Mouse (Mus musculus) forebrain, embryonic 16.5 days (tissue): Measurements from ENCODE around the gene Klb. TPM values are rescaled to one million over a fixed set of nuclear protein-coding genes. Genes with fewer than 3 reads are reported as not detected.

Experiments
- ATAC-seq: fragments of 200-750 bp; cut with Nextera tagmentation; 2 replicates; pipeline ENCODE4 v1.8.0; 2017; ENCODE audit warnings: mild to moderate bottlenecking, moderate library complexity
- H3K27ac ChIP-seq: fragments of 300-500 bp; sonication (generic); 2 replicates; pipeline ENCODE4 v1.5.1; 2014; ENCODE audit warnings: low read length, control low read depth
- H3K27me3 ChIP-seq: fragments of 300-500 bp; sonication (generic); replicated peaks from 2 replicates; pipeline ENCODE4 v1.6.1; 2014; ENCODE audit warnings: low read length; ENCODE audit not compliant: control insufficient read depth, insufficient read depth
- H3K36me3 ChIP-seq: fragments of 300-500 bp; sonication (generic); 2 replicates; pipeline ENCODE4 v1.6.1; 2014; ENCODE audit not compliant: control insufficient read depth, insufficient read depth
- H3K4me1 ChIP-seq: fragments of 300-500 bp; sonication (generic); replicated peaks from 2 replicates; pipeline ENCODE4 v1.6.1; 2014; ENCODE audit warnings: low read length; ENCODE audit not compliant: control insufficient read depth, insufficient read depth
- H3K4me2 ChIP-seq: fragments of 300-500 bp; sonication (generic); 2 replicates; pipeline ENCODE4 v1.6.1; 2014; ENCODE audit warnings: mild to moderate bottlenecking, low read length, control low read depth
- H3K4me3 ChIP-seq: fragments of 300-500 bp; sonication (generic); replicated peaks from 2 replicates; pipeline ENCODE4 v1.5.1; 2014; ENCODE audit warnings: mild to moderate bottlenecking, low read length, control low read depth
- H3K9ac ChIP-seq: fragments of 300-500 bp; sonication (generic); replicated peaks from 2 replicates; pipeline ENCODE4 v1.6.1; 2014; ENCODE audit warnings: low read depth, low read length, control low read depth
- H3K9me3 ChIP-seq: fragments of 300-500 bp; sonication (generic); 2 replicates; pipeline ENCODE4 v1.6.1; 2016; ENCODE audit warnings: low read length; ENCODE audit not compliant: control insufficient read depth
- WGBS: fragments of 180-500 bp; shearing (Covaris S2); extraction: QIAGEN DNeasy Blood & Tissue Kit; methylation state at CpG from one replicate; pipeline ENCODE4 v1.1.7; 2014; 5-methylcytosine and 5-hydroxymethylcytosine counted together
- polyA plus RNA-seq: library from polyadenylated mRNA; unstranded; fragments of >200 nt; fragmentation: Nextera tagmentation; extraction: Ambion mirVana; gene quantifications from 2 replicates; pipeline ENCODE4 v1.2.1, GENCODE M21; 2015

The Klb gene
- polyA plus RNA-seq, 1 experiment from 2014 or later: 0.09 TPM

DNA sequence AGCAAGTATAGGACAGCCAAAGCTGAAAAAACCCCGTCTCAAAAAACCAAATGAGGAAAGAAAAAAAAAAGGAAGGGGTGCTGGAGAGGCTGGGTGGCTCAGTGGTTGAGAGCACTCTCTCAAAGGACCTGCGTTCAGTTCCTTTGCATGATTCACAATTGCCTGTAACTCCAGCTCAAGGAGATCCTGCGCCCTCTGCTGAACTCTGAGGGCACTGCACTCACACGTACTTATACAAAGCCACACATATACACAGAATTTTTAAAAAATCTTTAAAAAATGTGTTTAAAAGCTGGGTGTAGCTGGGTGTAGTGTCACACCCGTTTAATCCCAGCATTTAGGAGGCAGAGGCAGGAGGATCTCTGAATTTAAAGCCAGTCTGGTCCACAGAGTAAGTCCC lies 6.9 kb downstream of the Klb start:
- H3K9ac ChIP-seq: no peak overlapping the region
- WGBS: 79% methylated on average over 5 of the region's 5 CpGs
- no peak overlapping the region for H3K4me2 ChIP-seq
- no peaks in the 10 kb centered on the region for H3K27me3 ChIP-seq
- no peak for ATAC-seq
- H3K4me3 ChIP-seq: no peak overlapping the region
- no peaks in the 10 kb centered on the region for H3K36me3 ChIP-seq
- H3K4me1 ChIP-seq: no peaks in the 10 kb centered on the region
- H3K27ac ChIP-seq: no peak overlapping the region
- peaks cover 3% of the 10 kb centered on the region; the same call in 1 of the 2 replicates for H3K9me3 ChIP-seq

DNA sequence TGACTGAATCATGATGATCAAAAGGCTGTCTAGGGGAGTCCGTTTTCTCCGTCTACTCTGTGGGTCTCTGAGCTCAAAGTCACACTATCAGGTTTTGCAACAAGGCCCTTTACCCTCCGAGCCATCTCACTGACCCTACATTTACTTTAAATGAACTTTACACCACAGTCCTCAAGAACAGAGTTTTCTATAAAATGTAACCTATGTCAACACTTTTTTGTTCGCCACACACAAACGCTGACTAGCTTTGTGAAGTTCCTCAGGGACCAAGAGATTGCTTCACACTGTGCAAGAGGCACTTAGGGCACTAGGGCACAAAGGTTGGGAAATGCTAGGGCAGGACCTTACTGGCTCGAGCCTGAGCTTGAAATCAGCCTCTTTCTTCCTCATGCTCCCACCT lies 8.7 kb downstream of the Klb start:
- WGBS: 78% methylated on average over 6 of the region's 6 CpGs
- H3K27me3 ChIP-seq: no peaks in the 10 kb centered on the region
- peaks cover 3% of the 10 kb centered on the region; the same call in 1 of the 2 replicates for H3K9me3 ChIP-seq
- H3K4me1 ChIP-seq: no peaks in the 10 kb centered on the region
- no peak overlapping the region for H3K4me3 ChIP-seq
- no peak overlapping the region for H3K9ac ChIP-seq
- ATAC-seq: no peak
- no peaks in the 10 kb centered on the region for H3K36me3 ChIP-seq
- H3K27ac ChIP-seq: no peak overlapping the region
- no peak overlapping the region for H3K4me2 ChIP-seq

DNA sequence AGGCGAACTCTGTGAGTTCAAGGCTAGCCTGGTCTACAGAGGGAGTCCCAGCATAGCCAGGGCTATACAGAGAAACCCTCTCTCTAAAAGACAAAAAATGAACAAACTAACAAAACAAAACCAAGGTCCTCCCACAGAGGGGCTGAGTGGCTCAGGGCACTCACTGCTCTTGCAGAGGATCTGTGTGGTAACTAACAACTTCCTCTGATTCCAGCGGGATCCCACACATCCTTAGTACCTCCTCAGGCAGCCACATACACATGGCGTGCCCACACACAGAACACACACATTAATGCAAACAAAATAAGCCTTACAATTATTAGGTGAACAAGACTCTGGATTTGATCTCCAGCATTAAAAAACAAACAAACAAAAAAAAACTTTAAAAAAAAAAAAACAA lies 9.7 kb downstream of the Klb start:
- Histone ChIP-seq H3K4me2 (no peak overlapping the region), H3K9me3 (peaks cover 3% of the 10 kb centered on the region; the same call in 1 of the 2 replicates), H3K27ac (no peak overlapping the region), H3K36me3 (no peaks in the 10 kb centered on the region), H3K4me3 (no peak overlapping the region), H3K9ac (no peak overlapping the region), H3K27me3 (no peaks in the 10 kb centered on the region), H3K4me1 (no peaks in the 10 kb centered on the region)
- WGBS: 88% methylated on average over 3 of the region's 3 CpGs
- ATAC-seq: no peak

DNA sequence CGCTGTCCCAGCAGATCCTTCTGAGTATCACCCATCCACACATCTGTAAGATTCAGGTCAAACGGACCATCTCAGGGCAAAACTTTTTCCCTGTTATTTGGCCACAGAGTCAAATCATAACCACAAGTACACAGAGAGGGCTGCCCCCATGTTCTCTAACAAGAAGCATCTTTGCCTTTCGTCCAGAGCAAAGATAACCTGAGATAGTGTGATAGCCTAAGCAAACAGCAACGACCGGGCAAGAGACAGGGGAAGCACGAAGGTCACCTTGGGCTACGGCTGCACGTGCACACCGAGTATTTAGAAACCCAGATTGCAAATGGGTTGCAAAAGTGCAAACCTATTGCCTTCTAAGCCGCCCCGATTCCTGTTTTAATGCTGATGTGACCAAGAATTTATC lies 19.7 kb downstream of the Klb start:
- no peaks in the 10 kb centered on the region for H3K27me3 ChIP-seq
- H3K36me3 ChIP-seq: no peaks in the 10 kb centered on the region
- H3K4me2 ChIP-seq: no peak overlapping the region
- no peaks in the 10 kb centered on the region for H3K9me3 ChIP-seq
- 96% methylated on average over 11 of the region's 11 CpGs for WGBS
- no peak overlapping the region for H3K9ac ChIP-seq
- H3K4me3 ChIP-seq: no peak overlapping the region
- no peak for ATAC-seq
- no peaks in the 10 kb centered on the region for H3K4me1 ChIP-seq
- no peak overlapping the region for H3K27ac ChIP-seq

DNA sequence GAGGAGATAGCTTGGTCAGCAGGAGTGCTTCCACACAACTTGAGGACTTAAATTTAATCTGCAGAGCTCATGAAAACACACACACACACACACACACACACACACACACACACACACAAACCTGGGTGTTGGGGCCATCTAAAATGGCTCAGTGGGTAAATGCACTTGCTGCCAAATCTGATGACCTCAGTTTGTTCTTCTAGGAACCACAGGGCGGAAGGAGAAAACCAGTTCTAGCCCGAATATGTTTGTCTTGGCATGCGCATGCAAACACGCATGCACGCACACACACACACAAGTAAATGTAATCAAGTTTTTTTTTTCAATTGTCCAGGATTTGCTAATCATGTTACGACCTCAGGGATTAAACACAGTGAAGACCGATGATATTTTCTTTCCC lies 23.4 kb downstream of the Klb start:
- Histone ChIP-seq H3K36me3 (no peaks in the 10 kb centered on the region), H3K9ac (no peak overlapping the region), H3K27ac (no peak overlapping the region), H3K4me3 (no peak overlapping the region), H3K9me3 (no peaks in the 10 kb centered on the region), H3K4me2 (no peak overlapping the region), H3K27me3 (no peaks in the 10 kb centered on the region), H3K4me1 (no peaks in the 10 kb centered on the region)
- ATAC-seq: no peak
- 97% methylated on average over 7 of the region's 7 CpGs for WGBS

DNA sequence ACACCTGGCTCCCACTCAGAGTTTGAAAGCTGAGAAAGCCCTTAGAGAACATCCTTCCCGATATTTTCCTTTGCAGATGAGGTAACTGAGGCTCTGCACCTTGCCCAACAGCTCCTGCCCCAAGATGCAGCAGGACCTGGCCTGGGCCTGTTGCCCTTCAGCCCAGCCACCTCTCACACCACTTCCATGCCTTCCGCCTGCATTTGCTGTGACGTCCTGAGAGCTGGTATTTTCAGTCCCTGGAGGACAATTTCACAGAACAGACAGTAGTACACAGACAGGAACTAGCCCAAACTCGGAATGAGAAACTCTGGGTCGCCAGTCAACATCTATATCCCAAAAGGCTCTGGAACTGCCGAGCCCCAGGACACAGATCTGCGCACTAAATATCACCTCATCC lies 26.6 kb downstream of the Klb start:
- Histone ChIP-seq H3K4me2 (no peak overlapping the region), H3K4me3 (no peak overlapping the region), H3K9ac (no peak overlapping the region), H3K9me3 (no peaks in the 10 kb centered on the region), H3K36me3 (no peaks in the 10 kb centered on the region), H3K27ac (no peak overlapping the region), H3K27me3 (no peaks in the 10 kb centered on the region), H3K4me1 (no peaks in the 10 kb centered on the region)
- ATAC-seq: no peak
- 87% methylated on average over 7 of the region's 7 CpGs for WGBS

DNA sequence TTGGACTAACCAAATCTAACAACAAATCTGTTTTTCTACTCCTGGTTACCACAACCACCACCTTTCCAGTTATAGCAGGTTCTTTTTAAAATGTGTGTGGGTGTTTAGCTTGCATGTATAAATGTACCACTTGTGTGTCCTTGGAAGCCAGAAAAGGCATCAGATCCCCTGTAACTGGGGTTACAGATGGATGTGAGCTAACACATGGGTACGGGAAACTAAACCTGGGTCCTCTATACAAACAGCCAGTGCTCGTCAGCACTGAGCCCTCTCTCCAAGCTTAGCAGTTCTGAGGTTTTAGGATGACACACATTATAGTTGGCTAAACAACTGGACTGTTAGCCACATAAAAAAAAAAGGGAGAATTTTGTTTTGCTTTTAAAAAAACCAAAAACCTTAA lies 37.6 kb downstream of the Klb start:
- Histone ChIP-seq H3K4me1 (peaks cover 15% of the 10 kb centered on the region), H3K36me3 (peaks cover 15% of the 10 kb centered on the region; the same call in 1 of the 2 replicates), H3K4me2 (no peak overlapping the region), H3K9me3 (no peaks in the 10 kb centered on the region), H3K4me3 (no peak overlapping the region), H3K27me3 (no peaks in the 10 kb centered on the region), H3K9ac (no peak overlapping the region), H3K27ac (no peak overlapping the region)
- ATAC-seq: no peak
- WGBS: 77% methylated on average over 2 of the region's 2 CpGs

DNA sequence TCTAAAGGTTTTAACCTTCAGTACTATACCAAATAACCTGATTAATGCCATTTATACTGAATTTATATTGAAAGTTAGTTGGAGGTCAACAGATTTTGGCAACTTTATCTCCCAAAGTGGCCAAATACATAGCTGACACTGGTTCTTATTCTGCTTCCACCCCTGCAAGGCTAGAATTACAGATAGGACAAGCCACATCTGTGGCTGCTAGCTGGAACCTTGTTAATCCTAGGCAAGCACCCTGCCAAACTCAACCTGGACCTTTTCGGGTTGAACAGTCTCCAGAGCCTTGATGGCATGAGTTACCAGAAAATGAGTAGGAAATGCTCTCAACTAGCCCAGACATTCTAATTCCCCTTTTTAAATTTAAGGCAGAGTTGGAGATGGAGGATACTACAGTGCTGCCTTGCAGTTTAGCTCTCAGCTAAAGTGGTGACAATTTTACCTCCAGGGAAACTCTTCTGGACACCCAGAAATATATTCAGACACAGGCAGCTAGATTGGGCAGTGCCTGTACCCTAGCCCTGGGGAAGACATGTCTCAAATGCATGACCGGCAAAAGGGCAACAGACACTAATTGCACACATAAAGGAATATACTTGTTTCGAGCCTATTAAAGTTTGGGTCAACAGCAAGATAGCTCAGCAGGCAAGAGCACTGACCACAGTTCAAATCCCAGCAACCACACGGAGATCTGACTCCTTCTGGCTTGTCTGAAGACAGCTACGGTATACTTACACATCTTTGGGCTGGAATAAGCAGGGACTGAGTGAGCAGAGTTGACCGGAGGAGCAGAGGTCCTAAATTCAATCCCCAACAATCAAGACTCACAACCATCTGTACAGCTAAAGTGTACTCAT lies 39.1 kb downstream of the Klb start:
- H3K9me3 ChIP-seq: no peaks in the 10 kb centered on the region
- WGBS: 77% methylated on average over 6 of the region's 6 CpGs
- H3K9ac ChIP-seq: no peak overlapping the region
- no peaks in the 10 kb centered on the region for H3K27me3 ChIP-seq
- no peak overlapping the region for H3K4me2 ChIP-seq
- no peak overlapping the region for H3K27ac ChIP-seq
- no peak for ATAC-seq
- H3K4me3 ChIP-seq: no peak overlapping the region
- peaks cover 15% of the 10 kb centered on the region for H3K4me1 ChIP-seq
- peaks cover 15% of the 10 kb centered on the region; the same call in 1 of the 2 replicates for H3K36me3 ChIP-seq

DNA sequence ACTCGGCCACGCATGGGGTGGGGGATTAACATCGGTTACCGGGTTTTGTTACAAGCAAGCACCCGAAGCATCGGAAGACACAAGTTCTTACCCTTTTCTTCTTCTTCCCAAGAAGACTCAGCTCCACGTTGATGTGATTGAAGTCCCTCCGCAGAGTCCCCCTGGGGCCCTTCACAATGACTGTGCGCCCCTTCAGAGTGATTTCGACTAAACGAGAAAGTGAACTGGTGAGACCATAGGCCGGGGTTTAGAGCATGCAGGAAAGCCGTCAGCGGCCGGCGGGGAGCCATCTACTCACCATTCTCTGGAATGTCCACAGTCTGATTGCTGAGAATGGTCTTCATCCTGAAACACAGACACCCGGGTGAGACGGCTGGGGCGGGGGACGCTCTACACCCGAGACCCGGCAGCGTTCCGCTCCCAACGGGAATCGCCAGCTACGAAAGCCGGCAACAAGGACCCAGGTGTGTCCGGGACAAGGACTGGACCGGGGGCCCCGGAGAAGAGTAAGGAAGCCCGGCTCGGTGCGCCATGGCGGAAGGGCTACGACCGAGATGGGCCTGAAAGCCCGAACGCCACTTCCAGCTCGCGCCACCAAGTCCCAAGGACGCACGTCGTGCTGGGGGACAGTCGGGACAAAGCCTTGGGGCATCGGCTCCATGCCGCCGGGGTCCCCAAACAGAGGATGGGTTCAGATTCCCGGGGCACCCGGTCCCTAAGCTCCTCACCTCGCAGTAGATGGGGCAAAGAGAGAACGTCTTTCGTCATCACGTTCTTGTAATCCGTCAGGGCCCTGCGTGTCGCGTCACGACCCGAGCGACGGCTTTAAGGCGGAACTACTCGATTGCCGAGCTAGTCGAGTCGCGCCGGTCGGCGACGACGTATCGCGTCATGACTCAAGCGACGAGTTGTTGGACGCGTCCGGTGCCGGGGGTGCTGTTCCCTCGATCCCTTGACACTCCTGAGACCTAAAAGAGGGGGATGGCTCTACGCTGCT lies 42.8 kb downstream of the Klb start, which contains the start of the genes Rpl9 and Lias:
Rpl9 (minus strand) TSS at position 797 of the 997 bp plus-strand sequence.
Lias (plus strand) TSS at position 850 of the 997 bp plus-strand sequence.
- H3K27me3 ChIP-seq: no peaks in the 10 kb centered on the region
- peaks cover 20% of the 10 kb centered on the region for H3K4me1 ChIP-seq
- H3K4me3 ChIP-seq: peak within 1 kb of the TSS; percentile 57
- peak within 1 kb of the TSS; percentile 76 for H3K9ac ChIP-seq
- peak within 1 kb of the TSS; percentile 91 for H3K27ac ChIP-seq
- H3K4me2 ChIP-seq: peak within 1 kb of the TSS; percentile 91
- ATAC-seq: peak; percentile 98
- H3K9me3 ChIP-seq: no peaks in the 10 kb centered on the region
- under 1% methylated on average over 83 of the region's 83 CpGs for WGBS
- H3K36me3 ChIP-seq: peaks cover 20% of the 10 kb centered on the region; the same call in 1 of the 2 replicates
